Mouse (Mus musculus): ENCODE data around the gene Med24.
"Not testable (repeated sequence)": the region's sequence is repeated elsewhere in the genome, so short reads cannot be mapped to it uniquely, and the experiment has no call there.

Med24 gene

DNA sequence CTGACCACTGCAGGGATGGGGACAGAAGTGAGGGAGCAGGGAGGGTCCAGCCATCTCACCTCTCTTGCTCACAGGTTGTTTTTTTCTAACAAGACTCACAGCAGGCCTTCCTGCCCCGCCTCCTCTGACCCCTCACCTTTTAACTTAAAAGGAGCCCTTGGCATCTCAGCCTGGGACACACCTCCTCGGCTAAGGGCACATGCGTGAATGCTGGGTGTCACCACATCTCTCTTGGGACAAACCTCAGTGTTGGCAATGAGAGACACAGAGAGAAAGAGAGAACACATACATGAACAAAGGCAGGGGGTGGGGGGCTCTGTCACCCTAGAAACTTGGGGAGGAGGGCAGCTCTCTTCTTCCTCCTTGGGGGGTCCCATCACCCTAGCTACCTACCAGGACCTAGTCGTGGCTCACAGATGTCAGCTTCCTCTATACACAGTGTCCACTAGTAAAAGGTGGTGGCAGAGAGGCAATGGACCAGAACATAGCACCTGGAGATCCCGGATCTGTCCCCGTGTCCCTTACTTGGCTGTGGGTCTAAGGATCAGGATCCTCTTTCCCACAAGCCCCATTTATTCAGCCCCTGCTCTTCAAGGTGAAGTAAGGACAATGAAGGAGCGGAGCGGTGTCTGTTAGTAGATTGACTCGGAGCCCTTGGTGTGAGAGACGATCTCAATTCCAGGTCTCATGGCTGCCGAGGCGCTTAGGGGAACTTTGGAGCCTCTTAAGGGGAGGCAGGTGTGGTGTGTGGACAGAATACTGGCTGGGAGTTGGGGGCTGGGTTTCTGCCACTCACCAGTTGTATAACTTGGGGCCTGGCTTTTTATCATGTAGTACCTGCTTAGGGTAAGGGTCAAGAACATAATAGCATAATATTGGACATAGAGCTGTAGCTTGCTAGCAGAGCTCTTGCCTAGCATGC is 17.0 kb upstream of the Med24 start:
- DNase-seq, result no peak

GRCm38 (mm10) chr11:98744456-98745019 is 15.3 kb upstream of the Med24 start:
- DNase-seq, result no peak

GRCm38 (mm10) chr11:98743655-98744345 is 14.6 kb upstream of the Med24 start:
- DNase-seq, result peak; percentile 78

GRCm38 (mm10) chr11:98742397-98743291 is 13.4 kb upstream of the Med24 start:
- peak; percentile 33 for DNase-seq

DNA sequence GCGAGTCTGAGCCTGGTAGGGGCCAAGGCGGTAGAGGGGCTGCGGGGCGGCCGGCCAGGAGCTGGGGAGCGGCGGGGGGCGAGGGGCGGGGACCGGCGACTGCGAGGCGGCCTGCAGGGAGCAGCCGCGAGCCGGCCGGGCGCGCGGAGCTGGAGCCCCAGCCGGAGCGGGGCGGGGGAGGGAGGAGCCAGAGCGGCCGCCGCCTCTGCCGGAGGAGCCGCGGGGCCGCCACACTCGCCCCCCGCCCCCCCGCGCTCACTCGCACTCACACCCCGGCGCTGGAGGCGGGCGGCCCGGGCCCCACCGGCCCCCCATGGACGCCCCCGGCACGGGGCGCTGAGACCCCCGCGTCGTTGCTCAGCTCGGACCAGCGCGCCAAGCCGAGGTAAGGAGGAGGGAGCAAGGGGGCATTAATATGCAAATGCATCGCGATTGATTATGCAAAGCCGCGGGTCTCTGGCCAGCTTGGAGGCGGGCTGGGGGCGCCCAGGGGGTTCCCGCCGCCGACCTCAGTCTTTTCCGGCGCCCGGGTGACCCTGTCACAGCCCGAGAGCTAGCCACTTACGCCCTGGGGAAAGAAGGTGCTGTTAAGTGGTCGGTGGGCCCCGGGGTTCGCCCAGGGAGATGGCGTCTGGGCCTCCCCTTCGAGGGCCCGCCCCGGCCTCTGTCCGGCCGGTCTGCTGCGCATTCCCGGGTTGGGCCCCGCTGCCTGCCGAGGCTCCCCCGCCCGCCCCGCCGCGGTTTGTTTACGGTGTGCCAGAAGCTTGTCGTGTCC is 12.6 kb upstream of the Med24 start:
- peak; percentile 94 for DNase-seq

GRCm38 (mm10) chr11:98741051-98741620 is 11.9 kb upstream of the Med24 start:
- peak; percentile 10 for DNase-seq

- DNase-seq, result peak; percentile 81
These were observed 11.3 kb upstream of the Med24 start, which contains the start of gene Thra for GRCm38 (mm10) chr11:98740393-98741050. Gene Thra (plus strand): TSS chr11:98740638.

DNA sequence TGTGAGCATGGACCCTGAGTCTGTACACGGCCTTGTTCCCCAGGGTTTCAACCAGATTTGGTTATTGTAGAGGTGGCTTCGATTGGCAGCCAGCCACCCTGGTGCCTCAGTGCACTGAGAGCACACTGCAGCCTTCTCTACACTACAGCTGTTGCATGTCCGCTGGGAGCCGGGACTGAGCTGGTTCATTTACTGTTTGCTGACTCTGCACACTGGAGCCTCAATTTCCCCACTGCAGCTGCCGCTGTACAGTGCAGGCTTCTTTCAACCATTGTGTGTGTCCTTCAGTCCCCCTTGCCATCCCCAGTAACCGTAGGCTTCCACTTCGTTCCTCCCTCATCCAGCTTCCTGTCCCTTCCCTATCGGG is 10.8 kb upstream of the Med24 start:
- DNase-seq, result peak; percentile 53

DNA sequence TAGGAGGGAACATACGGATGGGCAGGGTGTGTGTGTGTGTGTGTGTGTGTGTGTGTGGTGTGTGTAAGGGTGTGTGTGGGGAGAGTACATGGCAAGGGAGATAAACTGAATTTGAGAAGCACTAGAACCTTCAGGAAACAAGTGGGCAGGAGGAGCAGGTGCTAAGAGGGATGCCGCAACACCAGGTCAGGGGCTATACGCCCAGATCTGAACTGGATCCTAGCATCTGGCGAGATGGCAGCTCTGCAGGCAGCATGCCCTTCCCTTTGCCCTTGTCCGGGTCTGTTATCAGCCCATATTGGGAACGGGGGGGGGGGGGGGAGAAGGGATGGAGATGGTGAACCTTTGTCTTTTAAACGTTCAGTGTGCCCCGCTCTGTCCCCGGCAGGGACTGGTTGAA is 9.7 kb upstream of the Med24 start:
- no peak for DNase-seq

GRCm38 (mm10) chr11:98738428-98738911 is 9.2 kb upstream of the Med24 start:
- no peak for DNase-seq

GRCm38 (mm10) chr11:98737220-98737619 is 8.0 kb upstream of the Med24 start:
- not testable (repeated sequence) for DNase-seq

DNA sequence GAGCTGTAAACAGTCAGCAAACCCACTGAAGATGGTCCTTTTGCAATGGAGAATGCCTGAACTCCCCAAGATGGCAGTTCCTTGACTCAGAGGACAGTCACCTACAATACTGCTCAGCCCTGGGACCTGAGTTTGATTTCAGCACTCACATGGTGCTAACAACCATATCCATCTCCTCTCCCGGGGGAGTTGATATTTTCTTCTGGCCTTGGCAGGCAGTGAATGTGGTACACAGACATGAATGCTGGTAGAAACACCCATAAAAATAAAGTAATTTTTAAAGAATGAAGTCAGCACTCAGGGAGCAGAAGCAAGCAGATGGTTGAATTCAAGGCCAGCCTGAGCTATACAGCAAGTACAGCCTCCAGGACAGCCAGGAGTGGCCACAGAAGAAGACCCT is 6.9 kb upstream of the Med24 start:
- DNase-seq, result no peak

DNA sequence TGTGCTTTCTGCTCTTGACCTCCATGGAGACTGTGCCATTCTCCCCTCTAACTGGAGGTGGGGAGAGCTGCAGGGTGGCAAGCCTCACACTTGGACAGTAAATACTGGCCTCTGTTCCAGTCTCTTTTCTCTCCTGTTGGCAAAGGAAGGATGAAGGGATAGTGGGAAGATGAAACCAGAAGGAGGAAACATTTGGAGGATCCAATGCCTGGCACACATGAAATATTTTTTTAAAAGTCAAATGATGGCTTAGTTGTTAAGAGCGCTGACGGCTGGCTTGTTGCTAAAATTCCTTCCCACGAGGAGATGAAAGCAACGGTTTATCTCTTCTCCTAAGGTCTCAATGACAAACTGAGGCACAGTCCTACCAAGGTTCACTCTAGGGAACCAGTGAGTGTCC is 5.9 kb upstream of the Med24 start:
- DNase-seq, result no peak

DNA sequence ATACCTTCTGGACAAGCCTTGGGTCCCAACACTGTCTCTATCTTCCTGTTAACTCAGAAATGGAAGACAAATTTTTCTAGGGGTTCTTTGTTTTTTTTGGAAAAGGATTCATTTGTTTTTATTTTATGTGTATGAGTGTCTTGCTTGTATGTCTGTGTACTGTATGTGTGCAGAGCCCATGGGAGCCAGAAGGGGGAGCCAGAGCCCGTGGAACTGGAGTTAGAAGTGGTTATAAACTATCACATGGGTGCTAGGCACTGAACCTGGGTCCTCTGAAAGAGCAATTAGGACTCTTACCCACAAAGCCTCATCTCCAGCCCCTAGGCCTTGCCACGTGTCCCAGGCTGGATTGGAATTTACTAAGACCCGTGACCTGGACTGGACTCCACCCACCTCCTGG is 4.8 kb upstream of the Med24 start:
- no peak for DNase-seq

GRCm38 (mm10) chr11:98731134-98731533 is 1.9 kb upstream of the Med24 start:
- no peak for DNase-seq

GRCm38 (mm10) chr11:98730727-98731126 is 1.5 kb upstream of the Med24 start:
- no peak for DNase-seq

DNA sequence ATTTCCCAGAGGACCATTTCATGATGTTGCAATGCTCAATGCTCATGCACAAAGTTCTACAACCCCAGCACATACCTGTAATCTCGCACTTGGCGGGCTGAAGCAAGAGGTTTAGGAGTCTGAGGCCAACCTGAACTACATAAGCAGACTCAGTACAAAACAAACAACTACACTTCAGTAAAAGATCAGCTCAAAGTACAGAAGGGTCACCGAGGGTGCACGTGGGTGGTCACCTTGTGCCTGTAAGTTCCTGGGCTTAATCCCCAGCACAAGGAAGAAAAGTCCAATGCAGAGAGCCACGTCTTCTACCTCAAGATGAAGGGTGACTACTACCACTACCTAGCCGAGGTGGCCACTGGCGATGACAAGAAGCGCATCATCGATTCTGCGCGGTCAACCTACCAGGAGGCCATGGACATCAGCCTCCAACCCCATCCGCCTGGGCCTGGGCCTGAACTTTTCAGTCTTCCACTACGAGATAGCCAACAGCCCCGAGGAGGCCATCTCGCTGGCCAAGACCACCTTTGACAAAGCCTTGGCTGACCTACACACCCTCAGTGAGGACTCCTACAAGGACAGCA is 3.2 kb downstream of the Med24 start:
- no peak for DNase-seq

- no peak for DNase-seq
These were observed 6.1 kb downstream of the Med24 start for GRCm38 (mm10) chr11:98723098-98723497.

- no peak for DNase-seq
These were observed 7.6 kb downstream of the Med24 start for GRCm38 (mm10) chr11:98721458-98722226.

DNA sequence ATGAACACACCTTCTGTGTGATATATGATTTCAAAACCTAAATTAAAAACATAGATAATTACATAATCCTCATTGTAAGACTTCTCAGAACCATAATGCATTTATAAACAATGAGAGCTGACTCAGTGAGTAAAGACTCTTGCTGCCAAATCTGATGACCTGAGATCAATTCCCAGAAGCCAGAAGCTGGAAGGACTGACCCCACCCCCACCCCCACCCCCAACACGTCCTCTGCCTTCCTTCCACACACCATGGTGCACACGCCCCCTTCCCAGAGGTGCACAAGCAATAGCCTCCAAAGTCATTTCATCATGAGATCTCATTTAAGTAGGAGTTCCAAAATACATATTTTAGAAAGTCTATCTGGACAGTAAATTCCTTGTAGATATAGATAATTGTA is 8.5 kb downstream of the Med24 start:
- no peak for DNase-seq
